Mouse (Mus musculus): ENCODE measurements around the gene Ear2.
"Not testable (repeated sequence)": the region's sequence is repeated elsewhere in the genome, so short reads cannot be mapped to it uniquely, and the experiment has no call there.

The Ear2 gene

DNA sequence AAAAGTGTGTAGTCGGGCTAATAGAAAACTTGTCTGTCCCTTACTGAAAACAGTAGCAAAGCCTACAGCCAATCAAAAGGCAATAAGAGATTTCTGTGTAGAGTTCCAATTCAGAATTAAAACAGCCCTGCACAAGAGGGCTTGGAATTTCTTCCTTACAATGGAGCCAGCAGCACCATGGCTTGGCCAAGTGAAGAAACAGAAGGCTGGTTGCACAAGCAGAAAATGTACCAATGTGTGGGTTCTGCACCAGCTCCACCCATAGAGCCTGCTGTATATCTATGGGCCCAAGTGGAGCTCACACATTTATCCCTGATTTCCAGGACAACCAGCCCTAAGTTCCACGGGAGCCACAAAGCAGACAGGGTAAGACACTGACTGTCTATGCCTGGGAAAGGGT, at the start of gene Ear2:
Ear2 (plus strand) TSS at position 301 of the 400 bp plus-strand sequence.
- peak in 1 of 2 experiments; percentile 5 for DNase-seq

DNA sequence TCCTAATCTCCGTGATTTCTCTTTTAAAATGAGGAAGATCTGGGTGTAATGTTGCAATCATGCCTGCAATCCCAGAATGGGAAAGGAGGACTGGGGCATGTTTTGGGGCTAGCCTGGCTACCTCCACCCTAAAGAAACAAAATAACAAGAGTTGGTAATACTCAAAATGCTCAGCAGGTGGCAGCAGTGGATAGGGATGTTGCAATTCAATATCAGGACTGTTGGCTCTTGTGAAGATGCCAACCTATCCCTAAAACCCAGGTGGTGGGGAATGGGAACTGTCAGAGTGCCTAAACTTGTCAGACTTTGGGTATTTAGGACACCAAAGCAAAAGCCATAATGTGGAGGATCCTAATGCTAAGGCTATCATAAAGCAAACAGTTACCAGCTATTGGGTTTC, 34.6 kb upstream of the Ear2 start:
- DNase-seq, result peak in 1 of 2 experiments; percentile 4

DNA sequence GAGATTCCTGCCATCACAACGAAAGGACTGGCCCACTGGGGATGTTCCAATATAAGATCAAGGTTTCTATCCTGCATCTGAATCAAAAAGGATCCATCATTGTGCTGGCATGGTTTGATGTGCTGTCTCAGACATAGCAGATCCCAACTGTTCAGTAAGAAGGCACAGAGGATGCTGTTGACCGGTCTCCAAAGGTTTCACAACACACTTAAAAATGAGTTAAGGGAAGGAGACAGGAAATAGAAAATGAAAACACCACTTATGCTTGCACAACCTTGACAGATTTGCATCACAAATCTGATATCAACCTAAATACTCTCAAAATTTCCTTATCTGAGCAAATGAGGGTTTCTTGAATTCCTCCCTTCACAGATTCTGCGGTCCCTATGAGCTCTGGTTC, 31.9 kb upstream of the Ear2 start:
- DNase-seq, result not testable (repeated sequence)

DNA sequence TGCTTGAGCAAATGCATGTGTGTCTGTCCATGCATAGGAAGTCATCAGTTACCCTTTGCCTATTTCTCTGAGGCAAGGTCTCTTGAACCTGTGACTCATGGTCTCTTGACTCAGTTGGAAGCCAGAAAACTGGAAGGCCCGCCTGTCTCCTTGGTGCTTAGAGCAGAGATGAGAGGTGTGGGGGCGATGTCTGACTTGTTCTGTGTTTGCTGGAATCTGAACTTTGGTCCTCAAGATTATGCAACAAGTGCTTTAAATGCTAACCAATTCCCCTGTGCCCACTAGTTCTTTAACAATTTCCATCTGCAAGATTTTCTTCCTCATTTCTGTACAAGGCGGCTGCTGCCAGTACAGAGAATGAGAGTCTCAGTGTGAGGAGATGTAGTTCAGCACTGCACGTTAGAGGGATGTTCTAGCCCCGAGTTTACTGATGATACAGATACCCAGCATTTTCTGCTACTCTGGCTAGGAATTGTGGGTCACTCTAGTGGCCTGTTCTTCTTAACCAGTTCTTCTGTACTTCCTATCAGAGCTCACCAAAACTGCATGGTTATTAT, 24.6 kb upstream of the Ear2 start:
- DNase-seq, result peak; percentile 5 to 16

DNA sequence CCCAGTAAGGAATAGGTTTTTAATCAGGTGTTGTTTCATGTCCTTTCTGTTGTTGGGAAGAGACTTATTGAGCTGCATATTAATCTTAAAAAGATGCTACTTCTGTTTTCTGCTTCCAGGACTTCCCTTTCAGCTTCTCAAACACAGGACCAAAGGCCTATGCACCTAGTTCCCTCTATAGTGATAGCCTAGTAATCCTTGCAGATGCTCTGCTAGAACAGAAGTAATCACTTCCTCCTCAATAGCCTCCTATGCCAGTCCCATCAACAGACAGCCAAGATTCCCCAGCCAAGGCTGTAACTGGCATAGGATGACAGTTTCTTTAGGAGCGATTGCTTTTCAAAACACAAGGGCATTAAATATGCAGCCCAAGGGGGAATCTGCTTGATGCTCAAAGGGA, 15.9 kb upstream of the Ear2 start:
- DNase-seq, result not testable (repeated sequence)

DNA sequence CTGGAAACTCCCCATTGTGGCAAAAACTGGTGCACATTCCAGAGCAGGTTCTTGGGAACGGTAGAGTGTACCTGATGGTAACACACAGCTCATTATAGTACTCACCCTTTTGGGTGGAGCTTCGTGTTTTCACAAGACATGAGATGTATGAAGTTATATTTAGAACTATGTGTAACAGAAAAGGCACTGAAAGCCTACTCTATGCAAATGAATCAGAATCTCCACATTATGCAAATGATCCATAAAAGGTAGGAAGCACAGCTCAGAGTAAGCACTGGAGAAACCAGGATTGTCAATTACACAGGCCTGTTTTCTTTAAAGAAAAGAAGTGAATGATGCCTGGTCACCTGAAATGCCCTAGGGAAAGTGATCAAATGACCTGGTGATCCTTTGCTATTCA, 14.9 kb upstream of the Ear2 start:
- not testable (repeated sequence) for DNase-seq

DNA sequence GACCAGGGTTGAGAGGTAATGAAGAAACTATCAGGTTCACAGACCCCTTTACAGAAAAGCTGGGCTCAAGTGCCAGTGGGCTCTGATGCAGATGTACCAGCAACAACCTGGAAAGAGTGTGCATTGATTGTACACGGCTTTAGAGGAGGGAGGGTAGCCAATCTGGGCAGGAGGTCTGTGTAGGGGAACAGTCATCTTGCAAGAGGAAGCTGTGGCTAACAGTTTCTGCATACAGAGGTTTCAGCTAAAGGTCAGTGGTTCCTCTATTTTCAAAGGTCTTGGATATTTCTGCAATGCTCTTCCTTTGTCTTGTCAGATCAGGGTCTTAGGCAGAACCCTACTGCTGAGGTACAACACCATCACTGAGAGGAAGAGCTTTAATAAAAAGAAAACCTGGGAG, 10.9 kb upstream of the Ear2 start:
- not testable (repeated sequence) for DNase-seq

DNA sequence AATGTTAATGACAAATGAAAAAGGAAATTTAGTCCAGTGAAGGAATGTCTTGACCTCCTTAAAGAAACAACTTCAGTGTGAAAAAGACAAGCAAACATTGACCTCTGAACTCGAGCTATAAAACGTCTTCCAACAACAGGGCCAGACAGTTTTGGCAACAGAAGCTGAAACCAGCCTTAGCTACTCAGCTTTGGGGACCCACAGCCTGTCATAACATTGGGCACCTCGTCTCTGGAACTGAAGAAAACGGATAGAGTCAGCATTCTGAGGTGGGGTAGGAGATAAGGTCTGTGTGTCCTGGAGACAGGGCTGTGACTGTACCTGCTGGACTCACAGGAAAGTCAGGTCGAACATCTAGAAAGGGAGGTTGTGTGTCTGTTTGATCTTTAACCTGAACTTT, 8.0 kb upstream of the Ear2 start:
- not testable (repeated sequence) for DNase-seq

DNA sequence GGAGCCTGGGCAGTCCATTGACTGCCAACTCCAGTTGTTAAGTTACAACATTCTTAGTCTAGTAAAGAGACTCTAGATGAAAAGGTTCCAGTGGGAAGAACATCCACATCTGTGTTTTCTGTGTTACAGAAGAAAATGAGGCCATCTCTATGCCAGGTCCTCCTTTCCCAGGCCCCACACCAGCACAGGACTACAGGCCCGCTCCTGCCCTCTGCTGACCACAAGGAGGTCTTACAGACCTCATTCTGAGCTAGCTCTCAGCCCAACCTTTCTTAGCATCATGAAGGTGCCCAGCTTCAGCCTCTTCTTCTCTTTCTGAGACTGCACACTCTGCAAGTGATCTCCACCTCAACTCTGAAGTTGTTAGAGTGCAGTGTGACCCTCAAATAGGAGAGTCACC, 2.4 kb upstream of the Ear2 start:
- DNase-seq, result not testable (repeated sequence)

DNA sequence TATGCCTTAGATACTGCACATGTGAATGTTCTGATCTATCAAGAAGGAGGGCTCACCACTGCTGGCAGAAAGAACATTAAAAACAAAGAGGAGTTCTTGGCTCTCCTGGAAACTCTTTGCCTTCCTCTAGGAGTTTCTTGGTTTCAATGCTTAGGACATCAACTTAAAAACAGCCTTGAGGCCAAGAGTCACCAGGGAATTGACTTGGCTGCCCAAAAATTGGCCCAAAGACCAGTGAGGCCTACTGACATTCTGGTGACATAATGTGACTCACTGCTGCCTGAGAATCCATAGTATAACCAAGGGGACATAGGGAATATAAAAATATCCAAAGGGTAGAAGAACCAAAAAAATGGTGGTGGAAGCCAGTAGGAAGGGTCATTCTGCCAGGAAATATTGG, 8.5 kb downstream of the Ear2 start:
- no peak for DNase-seq

DNA sequence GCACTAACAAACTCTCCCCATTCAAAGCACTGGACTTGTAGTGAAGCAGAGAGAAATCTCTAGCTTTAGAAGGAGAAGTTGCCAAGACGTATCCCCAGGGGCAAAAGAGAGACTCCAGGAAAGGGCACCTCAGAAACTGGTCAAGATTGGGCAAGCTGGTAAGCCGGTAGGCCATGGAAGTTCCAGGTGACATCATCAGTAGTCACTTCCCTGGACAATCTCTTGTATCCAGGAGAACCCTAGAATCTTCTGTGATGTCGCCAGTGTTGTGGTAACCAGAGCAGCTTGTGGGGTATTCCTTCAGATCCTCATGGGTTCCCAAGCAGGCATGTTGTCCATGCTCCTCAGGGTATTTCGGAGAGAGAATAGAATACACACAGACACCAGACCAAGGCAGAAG, 21.1 kb downstream of the Ear2 start, which contains the start of gene Gm3327:
Gm3327 (plus strand) TSS at position 301 of the 400 bp plus-strand sequence.
- not testable (repeated sequence) for DNase-seq
